Mouse (Mus musculus) testis, adult 2 months (tissue): ENCODE measurements at regions not wholly inside any gene's neighbourhood (a gene's known extent, or its start where the extent isn't known, plus 50 kb on each side); places are given as distances from the start of the nearest gene placed in this dataset.

Source experiments
- CTCF ChIP-seq: fragments of 200-500 bp; IDR thresholded peaks from 2 replicates; pipeline ENCODE4 v1.5.1; 2012; ENCODE audit warnings: low read depth, mild to moderate bottlenecking, inconsistent platforms, low read length, moderate library complexity; ENCODE audit not compliant: control insufficient read depth, insufficient read depth, insufficient replicate concordance
- POLR2A ChIP-seq: fragments of 200-500 bp; IDR thresholded peaks from 2 replicates; pipeline ENCODE4 v1.6.1; 2012; ENCODE audit warnings: low read depth, mild to moderate bottlenecking, inconsistent platforms, low read length, moderate library complexity; ENCODE audit not compliant: control insufficient read depth

- no peak for TF ChIP-seq CTCF
- no peak for TF ChIP-seq POLR2A
These were observed 458.9 kb downstream of the Ajap1 start for GRCm38 (mm10) chr4:153023711-153024110.
